Mouse (Mus musculus) heart, adult 2 months (tissue): ENCODE measurements around the gene Gm16503. TPM values are rescaled to one million over a fixed set of nuclear protein-coding genes. Genes with fewer than 3 reads are reported as not detected.
"Not testable (repeated sequence)": the region's sequence is repeated elsewhere in the genome, so short reads cannot be mapped to it uniquely, and the experiment has no call there.

Experiments used
- DNase-seq, 2 experiments: peaks; one replicate each; pipeline ENCODE4 v3.0.0; 2021
- H3K27ac ChIP-seq: fragments of 200-600 bp; 2 replicates; pipeline ENCODE4 v1.8.1; 2022
- H3K27me3 ChIP-seq: fragments of 200-500 bp; 2 replicates; pipeline ENCODE4 v1.6.1; 2012; ENCODE audit warnings: mild to moderate bottlenecking, low read length, inconsistent platforms, mixed read lengths; ENCODE audit not compliant: control insufficient read depth, insufficient read depth
- H3K36me3 ChIP-seq: fragments of 200-500 bp; 2 replicates; pipeline ENCODE4 v1.6.1; 2012; ENCODE audit warnings: low read length, inconsistent platforms; ENCODE audit not compliant: control insufficient read depth, insufficient read depth
- H3K4me1 ChIP-seq: fragments of 200-500 bp; 2 replicates; pipeline ENCODE4 v1.6.1; 2011; ENCODE audit warnings: low read length; ENCODE audit not compliant: control insufficient read depth, insufficient read depth
- H3K4me3 ChIP-seq: fragments of 200-600 bp; 2 replicates; pipeline ENCODE4 v1.8.1; 2022
- H3K79me2 ChIP-seq: fragments of 200-500 bp; replicated peaks from 2 replicates; pipeline ENCODE4 v1.6.1; 2012; ENCODE audit warnings: mild to moderate bottlenecking, inconsistent platforms, low read length, moderate library complexity, mixed read lengths; ENCODE audit not compliant: control insufficient read depth, insufficient read depth
- H3K9ac ChIP-seq: fragments of 200-500 bp; 2 replicates; pipeline ENCODE4 v1.6.1; 2012; ENCODE audit warnings: low read depth, mild to moderate bottlenecking, control low read depth, inconsistent platforms, low read length, mixed read lengths
- CTCF ChIP-seq: fragments of 200-600 bp; IDR thresholded peaks from 2 replicates; pipeline ENCODE4 v1.8.1; 2022; ENCODE audit warnings: antibody characterized with exemption, mild to moderate bottlenecking, moderate library complexity
- EP300 ChIP-seq: fragments of 200-500 bp; IDR thresholded peaks from 2 replicates; pipeline ENCODE4 v1.6.1; 2011; ENCODE audit warnings: low read depth, low read length, control low read depth; ENCODE audit not compliant: insufficient read depth
- POLR2A ChIP-seq: fragments of 200-500 bp; IDR thresholded peaks from 2 replicates; pipeline ENCODE4 v1.6.1; 2011; ENCODE audit warnings: mild to moderate bottlenecking, low read depth, low read length, control low read depth; ENCODE audit not compliant: insufficient read depth
- WGBS: fragments of 180-500 bp; shearing (Covaris S2); methylation state at CpG from one replicate; pipeline ENCODE4 v1.1.7; 2018; 5-methylcytosine and 5-hydroxymethylcytosine counted together
- intact Hi-C: fragments of 180-260 bp; cut with DNase I; formaldehyde crosslinking; loops from one replicate; pipeline ENCODE4 v1.15.1; 2025
- polyA plus RNA-seq: library from polyadenylated mRNA; depleted of rRNA; stranded (reverse); fragments of >200 nt; gene quantifications from 2 replicates; pipeline ENCODE4 v1.2.3, GENCODE M21; 2012
- total RNA-seq, 2 experiments: library from RNA; stranded (reverse); gene quantifications; 2 replicates each; pipeline ENCODE4 v1.2.3; 2021

The Gm16503 gene
- total and polyA plus RNA-seq, 3 experiments, result 0.09 to 0.10 TPM; not detected in 1

- intact Hi-C loops, H3K79me2 ChIP-seq, H3K4me3 ChIP-seq, H3K4me1 ChIP-seq, H3K27me3 ChIP-seq, H3K36me3 ChIP-seq, H3K9ac ChIP-seq: not testable (repeated sequence)
- 0 out of 2 replicates have a peak, but pooled peaks have one; percentile 33 for TF ChIP-seq EP300
- WGBS, result 15% methylated on average over 1 of the region's 1 CpGs
- H3K27ac ChIP-seq, result peak overlapping the region; percentile 12
- peak in 1 of 2 experiments; percentile 25 for DNase-seq
Observed at GRCm38 (mm10) chr4:147556921-147557320, 16.9 kb downstream of the Gm16503 start.

- H3K4me3 ChIP-seq, H3K4me1 ChIP-seq, H3K9ac ChIP-seq, DNase-seq, H3K36me3 ChIP-seq, H3K27me3 ChIP-seq, H3K79me2 ChIP-seq, H3K27ac ChIP-seq, intact Hi-C loops: not testable (repeated sequence)
Observed at GRCm38 (mm10) chr4:147558011-147558410, 18.0 kb downstream of the Gm16503 start.

- H3K79me2 ChIP-seq, H3K4me1 ChIP-seq, intact Hi-C loops, H3K27me3 ChIP-seq, H3K36me3 ChIP-seq, H3K4me3 ChIP-seq, H3K27ac ChIP-seq, H3K9ac ChIP-seq, DNase-seq: not testable (repeated sequence)
- 16% methylated on average over 1 of the region's 1 CpGs for WGBS
Observed at GRCm38 (mm10) chr4:147559096-147559495, 19.1 kb downstream of the Gm16503 start.

GRCm38 (mm10) chr4:147565426-147566220 lies 25.6 kb downstream of the Gm16503 start:
- TF ChIP-seq EP300 (no peak), POLR2A (no peak), CTCF (no peak)
- intact Hi-C loops, result loop anchor here (10.0 kb wide), 1 partner anchor 249 kb away; no protein-coding TSS in a partner anchor
- no peaks in the 10 kb centered on the region for H3K79me2 ChIP-seq
- H3K4me3 ChIP-seq, result no peak overlapping the region
- WGBS, result 57% methylated on average over 6 of the region's 6 CpGs
- H3K36me3 ChIP-seq, result no peaks in the 10 kb centered on the region
- peak in 1 of 2 experiments; percentile 12 for DNase-seq
- H3K4me1 ChIP-seq, result no peaks in the 10 kb centered on the region
- H3K27ac ChIP-seq, result no peak overlapping the region
- no peaks in the 10 kb centered on the region for H3K27me3 ChIP-seq
- H3K9ac ChIP-seq, result no peak overlapping the region

- H3K36me3 ChIP-seq, DNase-seq, H3K4me3 ChIP-seq, H3K27ac ChIP-seq, H3K4me1 ChIP-seq, H3K79me2 ChIP-seq, intact Hi-C loops, H3K27me3 ChIP-seq, H3K9ac ChIP-seq: not testable (repeated sequence)
- 74% methylated on average over 8 of the region's 8 CpGs for WGBS
Observed at GRCm38 (mm10) chr4:147571156-147571555, 31.1 kb downstream of the Gm16503 start.

- WGBS, result 81% methylated on average over 4 of the region's 4 CpGs
- H3K4me1 ChIP-seq, H3K27me3 ChIP-seq, H3K36me3 ChIP-seq, H3K79me2 ChIP-seq, H3K27ac ChIP-seq, H3K9ac ChIP-seq, H3K4me3 ChIP-seq, intact Hi-C loops, DNase-seq: not testable (repeated sequence)
Observed at GRCm38 (mm10) chr4:147579371-147579770, 39.4 kb downstream of the Gm16503 start.
